Mouse (Mus musculus): ENCODE results near the gene 1500015O10Rik.
A peak's percentile ranks its signal among the peaks of the same experiment; 100 is the strongest.

The 1500015O10Rik gene

GRCm38 (mm10) chr1:43774126-43774525 is 43.7 kb downstream of the 1500015O10Rik start:
- no peak for DNase-seq (ENCODE audit: low spot score)

GRCm38 (mm10) chr1:43776106-43776505 is 45.7 kb downstream of the 1500015O10Rik start:
- peak; percentile 75 for DNase-seq (ENCODE audit: low spot score)

- DNase-seq (ENCODE audit: low spot score): peak; percentile 81
Measured at GRCm38 (mm10) chr1:43781195-43781594, 50.8 kb downstream of the 1500015O10Rik start.

GRCm38 (mm10) chr1:43781672-43782071 is 51.3 kb downstream of the 1500015O10Rik start:
- peak; percentile 39 for DNase-seq (ENCODE audit: low spot score)

DNA sequence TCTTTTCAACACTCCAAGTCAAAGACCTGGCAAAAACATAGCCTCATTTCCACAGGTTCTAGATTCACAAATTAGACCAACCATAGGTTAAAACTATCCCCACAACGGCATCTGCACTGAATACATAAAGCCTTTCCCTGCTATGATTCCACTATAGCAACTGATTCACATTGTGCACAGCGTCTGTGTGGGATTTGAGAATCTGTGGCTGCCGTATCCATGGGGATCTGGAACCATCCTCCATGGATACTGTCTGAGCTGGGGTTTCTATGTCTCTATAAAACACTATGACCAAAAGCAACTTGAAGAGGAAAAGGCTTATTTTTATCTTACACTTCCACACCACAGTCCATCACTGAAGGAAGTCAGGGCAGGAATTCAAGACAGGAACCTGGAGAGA is 52.3 kb downstream of the 1500015O10Rik start:
- no peak for DNase-seq (ENCODE audit: low spot score)

DNA sequence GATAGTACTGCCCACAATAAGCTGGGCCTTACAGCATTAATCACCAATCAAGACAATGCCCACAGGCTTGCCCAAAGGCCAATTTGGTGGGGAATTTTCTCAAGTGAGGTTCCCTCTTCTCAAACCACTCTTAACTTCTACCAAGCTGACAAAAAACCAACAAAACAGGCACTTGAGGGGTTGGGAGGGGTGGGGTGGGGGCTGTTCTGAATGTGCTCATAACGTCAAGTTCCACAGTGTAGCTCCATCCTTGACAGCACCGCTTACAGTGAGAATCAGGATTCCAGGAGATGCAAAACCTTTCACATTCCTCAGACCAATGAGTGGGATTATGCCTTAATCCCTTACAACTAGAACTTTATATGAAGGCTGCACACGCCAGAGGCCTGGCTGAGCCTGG is 52.8 kb downstream of the 1500015O10Rik start:
- no peak for DNase-seq (ENCODE audit: low spot score)

- no peak for DNase-seq (ENCODE audit: low spot score)
Measured at GRCm38 (mm10) chr1:43785316-43785715, 54.9 kb downstream of the 1500015O10Rik start.

DNA sequence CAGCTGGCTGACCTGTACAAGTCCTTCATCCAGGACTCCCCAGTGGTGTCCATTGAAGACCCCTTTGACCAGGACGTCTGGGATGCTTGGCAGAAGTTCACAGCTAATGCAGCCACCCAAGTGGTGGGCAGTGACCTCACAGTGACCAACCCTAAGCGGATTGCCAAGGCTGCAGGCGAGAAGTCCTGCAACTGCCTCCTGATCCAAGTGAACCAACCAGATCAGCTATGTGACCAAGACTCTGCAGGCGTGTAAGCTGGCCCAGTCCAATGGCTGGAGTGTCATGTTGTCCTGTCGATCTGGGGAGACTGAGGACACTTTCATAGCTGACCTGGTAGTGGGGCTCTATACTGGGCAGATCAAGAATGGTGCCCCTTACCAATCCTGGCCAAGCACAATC is 56.3 kb downstream of the 1500015O10Rik start:
- no peak for DNase-seq (ENCODE audit: low spot score)

DNA sequence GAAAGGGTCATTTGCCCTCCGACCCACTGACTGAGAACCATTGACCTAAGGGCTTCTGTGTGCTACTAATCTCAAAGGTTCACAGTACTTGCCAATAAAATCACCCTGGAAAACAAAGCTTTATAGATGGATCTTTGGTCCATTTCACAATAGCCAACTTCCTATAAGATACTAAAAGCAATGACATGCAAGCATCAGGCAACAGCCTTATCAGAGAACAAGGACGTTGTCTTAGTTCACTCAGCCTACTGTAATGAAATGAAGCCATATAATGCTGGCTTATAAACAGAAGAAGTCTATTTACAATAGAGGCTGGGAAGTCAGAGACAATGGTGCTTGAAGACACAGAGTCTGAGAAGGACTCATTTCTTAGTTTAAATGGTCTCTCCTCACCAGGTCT is 59.4 kb downstream of the 1500015O10Rik start:
- no peak for DNase-seq (ENCODE audit: low spot score)

All from adipocyte (in vitro differentiated cells).